Mouse (Mus musculus): ENCODE data around the gene Zfp784. TPM values are rescaled to one million over a fixed set of nuclear protein-coding genes. Genes with fewer than 3 reads are reported as not detected.
"Not testable (repeated sequence)": the region's sequence is repeated elsewhere in the genome, so short reads cannot be mapped to it uniquely, and the experiment has no call there.

Zfp784 gene
- total and polyA plus RNA-seq, 3 experiments, result 0.96 to 2.9 TPM; not detected in 1

DNA sequence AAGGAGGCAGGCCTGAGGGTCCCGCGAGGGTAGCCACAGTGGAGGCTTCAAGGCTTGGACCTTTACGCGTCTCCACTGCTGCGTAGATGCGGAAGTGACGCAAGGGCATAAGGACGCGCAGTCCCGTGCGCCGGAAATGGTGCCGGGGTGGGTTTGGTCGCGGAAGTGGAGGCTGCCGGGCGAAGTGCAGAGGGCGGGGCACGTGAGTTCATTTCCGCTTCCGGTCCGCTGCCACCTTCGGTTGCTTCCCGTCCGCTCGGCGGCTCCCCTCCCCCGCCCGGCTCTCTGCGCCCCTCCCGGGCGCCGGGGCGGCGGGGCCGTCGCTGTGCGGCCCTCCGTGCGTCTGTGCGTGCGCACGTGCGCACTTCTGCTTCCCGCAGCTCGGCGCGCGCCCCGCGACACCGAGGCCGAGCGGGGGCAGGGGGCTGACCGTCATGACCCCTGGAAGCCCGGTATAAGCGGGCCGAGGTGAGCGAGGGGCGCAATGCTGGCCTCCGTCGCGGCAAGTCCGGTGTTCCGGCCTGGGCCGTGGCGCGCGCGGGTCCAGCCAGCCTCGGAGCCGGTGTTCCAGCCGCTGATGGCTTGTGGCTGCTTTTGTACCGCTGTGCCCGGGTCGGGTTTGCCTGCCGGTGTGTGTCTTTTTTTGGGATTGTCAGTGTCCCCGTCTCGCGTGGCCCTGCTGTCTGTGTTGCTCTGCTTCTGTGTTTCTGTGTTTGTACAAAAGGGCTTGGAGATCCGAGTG, 41.9 kb upstream of the Zfp784 start, which contains the start of gene Epn1 (continued):
- TF ChIP-seq GATA1 (IDR thresholded peaks at IDR 0.05; ENCODE audit: low read depth, low read length), result no peak
- no peak for TF ChIP-seq POLR2AphosphoS5 (IDR thresholded peaks at IDR 0.05; ENCODE audit: borderline replicate concordance, low read depth, low read length)
- peak; percentile 43; the same call in 1 of the 2 replicates for TF ChIP-seq RCOR1 (IDR thresholded peaks at IDR 0.05; ENCODE audit: low read depth, low read length)
- no peak for TF ChIP-seq TAL1 (IDR thresholded peaks at IDR 0.05; ENCODE audit: low read length)

DNA sequence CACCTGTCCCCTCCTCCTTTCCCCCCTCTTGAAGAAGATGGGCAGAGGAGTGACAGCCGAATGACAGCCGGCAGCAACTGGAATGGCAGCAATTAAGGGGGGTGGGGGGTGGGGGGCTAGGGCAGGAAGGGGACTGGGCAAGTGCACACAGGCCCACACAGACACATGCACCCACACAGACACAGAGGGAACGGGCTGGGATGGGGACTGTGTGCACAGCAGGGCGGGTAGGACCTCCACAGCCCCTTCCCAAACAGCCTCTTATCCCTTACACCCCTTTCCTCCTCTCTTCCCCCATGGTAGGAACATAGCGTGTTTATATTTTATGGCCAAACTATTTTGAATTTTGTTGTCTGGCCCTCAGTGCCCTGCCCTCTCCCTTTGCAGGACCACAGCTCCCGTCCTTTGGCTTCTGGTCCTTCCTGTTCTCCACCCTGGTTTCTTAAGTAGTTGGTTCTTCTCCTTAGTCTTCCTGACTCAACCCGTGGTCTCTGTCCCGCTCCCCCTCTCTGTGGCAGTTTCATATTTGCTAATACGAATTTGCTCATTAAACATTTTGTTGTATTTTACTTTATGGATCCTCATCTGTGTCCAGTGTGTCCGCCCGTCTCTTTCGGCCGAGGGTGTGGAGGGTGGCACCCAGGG, 41.2 kb upstream of the Zfp784 start:
- H3K27me3 ChIP-seq (ENCODE audit: control insufficient read depth in 1 of 2, insufficient read depth in 2 of 2, low read length in 2 of 2); DNase-seq (ENCODE audit: low read depth, low spot score); H3K9me3 ChIP-seq (replicated peaks; ENCODE audit: insufficient read depth, low read length): not testable (repeated sequence)
- H3K4me1 ChIP-seq (ENCODE audit: control insufficient read depth in 1 of 2, insufficient read depth in 2 of 2, low read length in 2 of 2), result peaks cover 12 to 34% of the 10 kb centered on the region in 2 experiments
- peak overlapping the region; percentile 59 for H3K9ac ChIP-seq (ENCODE audit: control insufficient read depth, low read depth, low read length, poor library complexity, severe bottlenecking)
- H3K79me2 ChIP-seq (ENCODE audit: control insufficient read depth, insufficient read depth, low read length, poor library complexity), result peaks cover 34% of the 10 kb centered on the region
- peak overlapping the region; percentile 78 for H3K27ac ChIP-seq (ENCODE audit: control insufficient read depth, low read depth, low read length)
- H3K4me3 ChIP-seq (ENCODE audit: control insufficient read depth in 1 of 2, insufficient read depth in 1 of 2, low read depth in 2 of 2, low read length in 2 of 2), result peak overlapping the region; percentile 17 to 30; a peak in 2 of 4 replicates
- peaks cover 24 to 43% of the 10 kb centered on the region in 2 experiments for H3K36me3 ChIP-seq (ENCODE audit: control insufficient read depth in 1 of 2, insufficient read depth in 2 of 2, low read length in 2 of 2)

DNA sequence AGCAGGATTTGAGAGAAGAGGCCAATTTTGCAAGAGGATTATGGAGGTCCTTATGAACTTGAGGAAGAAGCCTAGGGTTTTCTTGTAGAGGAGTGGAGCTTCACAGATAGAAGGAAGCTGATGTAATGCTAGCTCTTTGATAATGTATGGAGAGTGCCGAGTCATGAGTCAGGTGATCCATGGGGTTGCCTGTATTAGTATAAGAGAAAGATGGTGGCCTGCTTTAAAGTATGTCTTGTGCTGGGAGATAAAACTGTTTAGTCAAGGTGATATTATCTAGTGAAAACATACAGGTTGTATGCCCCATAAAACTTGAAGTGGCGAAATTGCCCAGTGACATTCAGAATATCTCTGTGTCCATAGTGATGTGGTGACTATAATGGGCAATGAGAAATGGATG, 38.7 kb upstream of the Zfp784 start:
- H3K9me3 ChIP-seq (replicated peaks; ENCODE audit: insufficient read depth, low read length), result no peaks in the 10 kb centered on the region
- no peak overlapping the region for H3K4me3 ChIP-seq (ENCODE audit: control insufficient read depth in 1 of 2, insufficient read depth in 1 of 2, low read depth in 2 of 2, low read length in 2 of 2)
- peaks cover 41 to 43% of the 10 kb centered on the region in 2 experiments for H3K36me3 ChIP-seq (ENCODE audit: control insufficient read depth in 1 of 2, insufficient read depth in 2 of 2, low read length in 2 of 2)
- peaks cover 12 to 30% of the 10 kb centered on the region in 2 experiments for H3K4me1 ChIP-seq (ENCODE audit: control insufficient read depth in 1 of 2, insufficient read depth in 2 of 2, low read length in 2 of 2)
- peak; percentile 72 for DNase-seq (ENCODE audit: low read depth, low spot score)
- H3K27ac ChIP-seq (ENCODE audit: control insufficient read depth, low read depth, low read length), result peak overlapping the region; percentile 84
- no peak overlapping the region for H3K9ac ChIP-seq (ENCODE audit: control insufficient read depth, low read depth, low read length, poor library complexity, severe bottlenecking)
- peaks cover 19% of the 10 kb centered on the region for H3K79me2 ChIP-seq (ENCODE audit: control insufficient read depth, insufficient read depth, low read length, poor library complexity)
- no peaks in the 10 kb centered on the region for H3K27me3 ChIP-seq (ENCODE audit: control insufficient read depth in 1 of 2, insufficient read depth in 2 of 2, low read length in 2 of 2)
- TF ChIP-seq ZKSCAN1 (IDR thresholded peaks at IDR 0.05; ENCODE audit: low read depth, low read length), result no peak
- TF ChIP-seq USF1 (IDR thresholded peaks at IDR 0.05; ENCODE audit: low read depth, low read length), result peak; percentile 84; the same call in 1 of the 2 replicates
- 0 out of 2 replicates have a peak, but pooled peaks have one; percentile 47 for TF ChIP-seq GABPA (IDR thresholded peaks at IDR 0.05; ENCODE audit: low read depth, low read length)
- TF ChIP-seq TCF12 (IDR thresholded peaks at IDR 0.05; ENCODE audit: low read depth, low read length), result peak; percentile 46; the same call in 1 of the 2 replicates
- TF ChIP-seq ETS1 (IDR thresholded peaks at IDR 0.05; ENCODE audit: low read depth, low read length), result peak; percentile 86
- no peak for TF ChIP-seq MXI1 (IDR thresholded peaks at IDR 0.05; ENCODE audit: low read depth, low read length)
- TF ChIP-seq JUND (IDR thresholded peaks at IDR 0.05; ENCODE audit: low read depth, low read length), result no peak
- TF ChIP-seq TAL1 (IDR thresholded peaks at IDR 0.05; ENCODE audit: low read length), result peak; percentile 43
- no peak for TF ChIP-seq CHD2 (IDR thresholded peaks at IDR 0.05; ENCODE audit: low read length)
- TF ChIP-seq MEF2A (IDR thresholded peaks at IDR 0.05; ENCODE audit: extremely low read depth, insufficient replicate concordance, low read depth, low read length, poor library complexity, severe bottlenecking), result no peak
- no peak for TF ChIP-seq KAT2A (conservative IDR thresholded peaks at IDR 0.05; ENCODE audit: low read depth, low read length)
- TF ChIP-seq GATA1 (IDR thresholded peaks at IDR 0.05; ENCODE audit: low read depth, low read length), result peak; percentile 30; the same call in 1 of the 2 replicates
- TF ChIP-seq EP300 (IDR thresholded peaks at IDR 0.05; ENCODE audit: low read depth in 1 of 2, low read length in 2 of 2), result peak in 1 of 2 experiments; percentile 63; a peak in 2 of 4 replicates
- no peak for TF ChIP-seq MAZ (IDR thresholded peaks at IDR 0.05; ENCODE audit: low read depth, low read length)
